Mouse (Mus musculus) naive thymus-derived CD4-positive, alpha-beta T cell, adult 2 months (primary cell): Measurements from ENCODE around the gene Pnliprp2.

Experiments used
- DNase-seq: peaks from one replicate; pipeline ENCODE4 v3.0.0-alpha.2; 2011; ENCODE audit warnings: low read depth

Gene Pnliprp2

GRCm38 (mm10) chr19:58795114-58795669 lies 35.7 kb downstream of the Pnliprp2 start:
- DNase-seq = no peak

- DNase-seq = no peak
Measured at GRCm38 (mm10) chr19:58805191-58805779, 45.8 kb downstream of the Pnliprp2 start.

GRCm38 (mm10) chr19:58806364-58806763 lies 46.8 kb downstream of the Pnliprp2 start:
- peak; percentile 59 for DNase-seq

- no peak for DNase-seq
Measured at GRCm38 (mm10) chr19:58808864-58809263, 49.3 kb downstream of the Pnliprp2 start.

- DNase-seq = no peak
Measured at GRCm38 (mm10) chr19:58810536-58810935, 51.0 kb downstream of the Pnliprp2 start.

- DNase-seq = no peak
Measured at GRCm38 (mm10) chr19:58815179-58815922, 55.8 kb downstream of the Pnliprp2 start.

GRCm38 (mm10) chr19:58816453-58817041 lies 57.0 kb downstream of the Pnliprp2 start:
- no peak for DNase-seq

GRCm38 (mm10) chr19:58817398-58817797 lies 57.9 kb downstream of the Pnliprp2 start:
- no peak for DNase-seq

- peak; percentile 61 for DNase-seq
Measured at GRCm38 (mm10) chr19:58818571-58819415, 59.3 kb downstream of the Pnliprp2 start.

GRCm38 (mm10) chr19:58822454-58823200 lies 63.1 kb downstream of the Pnliprp2 start:
- no peak for DNase-seq

- DNase-seq = no peak
Measured at GRCm38 (mm10) chr19:58823301-58823700, 63.8 kb downstream of the Pnliprp2 start.

GRCm38 (mm10) chr19:58824316-58824715 lies 64.8 kb downstream of the Pnliprp2 start:
- no peak for DNase-seq
